Mouse (Mus musculus): ENCODE measurements around the gene Crip1. TPM values are rescaled to one million over a fixed set of nuclear protein-coding genes. Genes with fewer than 3 reads are reported as not detected.

The Crip1 gene
- polyA plus RNA-seq, 1 experiment from 2014 or later: 173 TPM

- H3K4me3 ChIP-seq (ENCODE audit: inconsistent target): no peak overlapping the region
- peaks cover 75% of the 10 kb centered on the region for H3K79me2 ChIP-seq (ENCODE audit: inconsistent target)
- WGBS (ENCODE audit: missing documents): 95% methylated on average over 9 of the region's 10 CpGs
- H3K27ac ChIP-seq: no peak overlapping the region
- no peaks in the 10 kb centered on the region for H3K36me3 ChIP-seq (ENCODE audit: inconsistent target)
Measured at GRCm38 (mm10) chr12:113109801-113110200, 36.3 kb upstream of the Crip1 start.

- Histone ChIP-seq H3K27ac (no peak overlapping the region), H3K79me2 (ENCODE audit: inconsistent target) (peaks cover 32% of the 10 kb centered on the region), H3K36me3 (ENCODE audit: inconsistent target) (peaks cover 18% of the 10 kb centered on the region; the same call in 1 of the 2 replicates), H3K4me3 (ENCODE audit: inconsistent target) (no peak overlapping the region)
- WGBS (ENCODE audit: missing documents): 96% methylated on average over 4 of the region's 4 CpGs
Measured at GRCm38 (mm10) chr12:113114141-113114540, 32.0 kb upstream of the Crip1 start.

GRCm38 (mm10) chr12:113114856-113115538 lies 31.1 kb upstream of the Crip1 start:
- WGBS (ENCODE audit: missing documents): 89% methylated on average over 15 of the region's 16 CpGs
- Histone ChIP-seq H3K79me2 (ENCODE audit: inconsistent target) (peaks cover 23% of the 10 kb centered on the region), H3K27ac (no peak overlapping the region), H3K4me3 (ENCODE audit: inconsistent target) (no peak overlapping the region), H3K36me3 (ENCODE audit: inconsistent target) (peaks cover 18% of the 10 kb centered on the region; the same call in 1 of the 2 replicates)

- no peak overlapping the region for H3K27ac ChIP-seq
- 91% methylated on average over 20 of the region's 20 CpGs for WGBS (ENCODE audit: missing documents)
- no peak overlapping the region for H3K4me3 ChIP-seq (ENCODE audit: inconsistent target)
- peaks cover 50% of the 10 kb centered on the region for H3K36me3 ChIP-seq (ENCODE audit: inconsistent target)
- H3K79me2 ChIP-seq (ENCODE audit: inconsistent target): no peaks in the 10 kb centered on the region
Measured at GRCm38 (mm10) chr12:113119516-113120410, 26.4 kb upstream of the Crip1 start.

- peak overlapping the region; percentile 81 for H3K27ac ChIP-seq
Measured at GRCm38 (mm10) chr12:113124726-113125125, 21.4 kb upstream of the Crip1 start.

GRCm38 (mm10) chr12:113130732-113131131 lies 15.4 kb upstream of the Crip1 start:
- Histone ChIP-seq H3K79me2 (ENCODE audit: inconsistent target) (no peaks in the 10 kb centered on the region), H3K27ac (no peak overlapping the region), H3K4me3 (ENCODE audit: inconsistent target) (no peak overlapping the region), H3K36me3 (ENCODE audit: inconsistent target) (peaks cover 85% of the 10 kb centered on the region)
- WGBS (ENCODE audit: missing documents): 89% methylated on average over 7 of the region's 8 CpGs

More at GRCm38 (mm10) chr12:113124726-113125125, 21.4 kb upstream of the Crip1 start:
- Histone ChIP-seq H3K36me3 (ENCODE audit: inconsistent target) (peaks cover 63% of the 10 kb centered on the region), H3K79me2 (ENCODE audit: inconsistent target) (no peaks in the 10 kb centered on the region), H3K4me3 (ENCODE audit: inconsistent target) (no peak overlapping the region)
- WGBS (ENCODE audit: missing documents): 58% methylated on average over 6 of the region's 6 CpGs

- 93% methylated on average over 14 of the region's 14 CpGs for WGBS (ENCODE audit: missing documents)
- Histone ChIP-seq H3K36me3 (ENCODE audit: inconsistent target) (peaks cover 88% of the 10 kb centered on the region), H3K79me2 (ENCODE audit: inconsistent target) (no peaks in the 10 kb centered on the region), H3K4me3 (ENCODE audit: inconsistent target) (no peak overlapping the region), H3K27ac (no peak overlapping the region)
Measured at GRCm38 (mm10) chr12:113131601-113132000, 14.5 kb upstream of the Crip1 start.

GRCm38 (mm10) chr12:113132567-113132966 lies 13.5 kb upstream of the Crip1 start:
- peaks cover 80% of the 10 kb centered on the region for H3K36me3 ChIP-seq (ENCODE audit: inconsistent target)
- no peaks in the 10 kb centered on the region for H3K79me2 ChIP-seq (ENCODE audit: inconsistent target)
- no peak overlapping the region for H3K27ac ChIP-seq
- no peak overlapping the region for H3K4me3 ChIP-seq (ENCODE audit: inconsistent target)
- WGBS (ENCODE audit: missing documents): 82% methylated on average over 2 of the region's 2 CpGs

GRCm38 (mm10) chr12:113133260-113133659 lies 12.9 kb upstream of the Crip1 start:
- Histone ChIP-seq H3K27ac (no peak overlapping the region), H3K4me3 (ENCODE audit: inconsistent target) (no peak overlapping the region), H3K36me3 (ENCODE audit: inconsistent target) (peaks cover 73% of the 10 kb centered on the region), H3K79me2 (ENCODE audit: inconsistent target) (no peaks in the 10 kb centered on the region)
- 93% methylated on average over 9 of the region's 9 CpGs for WGBS (ENCODE audit: missing documents)

GRCm38 (mm10) chr12:113133861-113134403 lies 12.2 kb upstream of the Crip1 start:
- H3K79me2 ChIP-seq (ENCODE audit: inconsistent target): no peaks in the 10 kb centered on the region
- H3K27ac ChIP-seq: no peak overlapping the region
- peaks cover 67% of the 10 kb centered on the region for H3K36me3 ChIP-seq (ENCODE audit: inconsistent target)
- WGBS (ENCODE audit: missing documents): 94% methylated on average over 5 of the region's 5 CpGs
- H3K4me3 ChIP-seq (ENCODE audit: inconsistent target): no peak overlapping the region

- WGBS (ENCODE audit: missing documents): 100% methylated on average over 4 of the region's 4 CpGs
- no peak overlapping the region for H3K27ac ChIP-seq
- no peak overlapping the region for H3K4me3 ChIP-seq (ENCODE audit: inconsistent target)
- H3K36me3 ChIP-seq (ENCODE audit: inconsistent target): peaks cover 61% of the 10 kb centered on the region
- H3K79me2 ChIP-seq (ENCODE audit: inconsistent target): no peaks in the 10 kb centered on the region
Measured at GRCm38 (mm10) chr12:113134502-113134901, 11.6 kb upstream of the Crip1 start.

GRCm38 (mm10) chr12:113135401-113135800 lies 10.7 kb upstream of the Crip1 start:
- peaks cover 52% of the 10 kb centered on the region for H3K36me3 ChIP-seq (ENCODE audit: inconsistent target)
- no peak overlapping the region for H3K4me3 ChIP-seq (ENCODE audit: inconsistent target)
- no peaks in the 10 kb centered on the region for H3K79me2 ChIP-seq (ENCODE audit: inconsistent target)
- 93% methylated on average over 7 of the region's 7 CpGs for WGBS (ENCODE audit: missing documents)
- no peak overlapping the region for H3K27ac ChIP-seq

GRCm38 (mm10) chr12:113136492-113137020 lies 9.6 kb upstream of the Crip1 start:
- Histone ChIP-seq H3K4me3 (ENCODE audit: inconsistent target) (no peak overlapping the region), H3K36me3 (ENCODE audit: inconsistent target) (peaks cover 46% of the 10 kb centered on the region), H3K79me2 (ENCODE audit: inconsistent target) (no peaks in the 10 kb centered on the region), H3K27ac (no peak overlapping the region)
- WGBS (ENCODE audit: missing documents): 92% methylated on average over 17 of the region's 17 CpGs

- H3K79me2 ChIP-seq (ENCODE audit: inconsistent target): no peaks in the 10 kb centered on the region
- WGBS (ENCODE audit: missing documents): 93% methylated on average over 18 of the region's 18 CpGs
- H3K36me3 ChIP-seq (ENCODE audit: inconsistent target): peaks cover 36% of the 10 kb centered on the region; the same call in 1 of the 2 replicates
Measured at GRCm38 (mm10) chr12:113137260-113138213, 8.6 kb upstream of the Crip1 start.

More at GRCm38 (mm10) chr12:113137260-113138213, 8.6 kb upstream of the Crip1 start:
- Histone ChIP-seq H3K4me3 (ENCODE audit: inconsistent target) (no peak overlapping the region), H3K27ac (no peak overlapping the region)
